Mouse (Mus musculus) cerebellum, adult 2 months (tissue): ENCODE data around the gene Vldlr. TPM values are rescaled to one million over a fixed set of nuclear protein-coding genes. Genes with fewer than 3 reads are reported as not detected.

ENCODE experiments used
- DNase-seq, 2 experiments: peaks; one replicate each; pipeline ENCODE4 v3.0.0; 2021
- H3K27ac ChIP-seq: fragments of 200-500 bp; 2 replicates; pipeline ENCODE4 v1.5.1; 2012; ENCODE audit warnings: low read length, control low read depth, inconsistent platforms; ENCODE audit not compliant: insufficient read depth
- H3K27me3 ChIP-seq: fragments of 200-500 bp; 2 replicates; pipeline ENCODE4 v1.6.1; 2012; ENCODE audit warnings: inconsistent platforms, mild to moderate bottlenecking, low read length, moderate library complexity; ENCODE audit not compliant: control insufficient read depth, insufficient read depth
- H3K4me1 ChIP-seq: fragments of 200-500 bp; 2 replicates; pipeline ENCODE4 v1.6.1; 2011; ENCODE audit warnings: low read length; ENCODE audit not compliant: control insufficient read depth, insufficient read depth
- H3K4me3 ChIP-seq: fragments of 200-500 bp; replicated peaks from 2 replicates; pipeline ENCODE3; 2011; ENCODE audit warnings: mild to moderate bottlenecking, low read depth, low read length, control low read depth; ENCODE audit not compliant: insufficient read depth
- CTCF ChIP-seq: fragments of 200-500 bp; IDR thresholded peaks from 2 replicates; pipeline ENCODE4 v1.5.1; 2011; ENCODE audit warnings: low read depth, mild to moderate bottlenecking, control low read depth, low read length, moderate library complexity, borderline replicate concordance; ENCODE audit not compliant: insufficient read depth
- POLR2A ChIP-seq: fragments of 200-500 bp; IDR thresholded peaks from 2 replicates; pipeline ENCODE4 v1.6.1; 2011; ENCODE audit warnings: low read length, control low read depth, borderline replicate concordance; ENCODE audit not compliant: insufficient read depth
- WGBS: fragments of 180-500 bp; shearing (Covaris S2); methylation state at CpG from one replicate; pipeline ENCODE4 v1.1.7; 2018; 5-methylcytosine and 5-hydroxymethylcytosine counted together
- polyA plus RNA-seq: library from polyadenylated mRNA; depleted of rRNA; stranded (reverse); fragments of >200 nt; gene quantifications from 2 replicates; pipeline ENCODE4 v1.2.3, GENCODE M21; 2012; rRNA removed

Vldlr gene
- 43.5 and 47.1 TPM in 2 replicates for polyA plus RNA-seq

DNA sequence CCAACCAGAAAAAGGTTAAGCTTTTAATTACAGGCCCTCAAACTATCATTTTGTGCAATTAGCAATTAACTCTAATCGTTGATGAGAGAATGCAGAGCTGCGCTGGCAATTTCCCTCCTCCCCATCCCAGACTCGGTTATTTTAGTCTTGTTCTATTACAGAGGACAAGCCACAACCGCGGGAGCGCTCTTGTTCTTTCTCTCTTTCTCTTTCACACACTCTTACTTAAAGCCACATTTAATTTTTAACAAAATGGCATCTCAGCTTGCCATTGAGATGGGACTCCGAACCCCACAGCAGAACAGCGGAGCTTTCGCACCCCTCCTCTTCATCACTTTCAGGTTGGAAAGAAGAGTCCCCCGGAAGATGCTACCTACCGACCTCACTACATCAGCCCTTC is at the start of gene Vldlr:
Vldlr (plus strand) TSS at position 167 of the 400 bp plus-strand sequence.
- TF ChIP-seq CTCF (no peak), POLR2A (no peak)
- peaks cover 6% of the 10 kb centered on the region; the same call in 1 of the 2 replicates for H3K4me1 ChIP-seq
- H3K27me3 ChIP-seq = no peaks in the 10 kb centered on the region
- peak within 1 kb of the TSS; percentile 94 for H3K27ac ChIP-seq
- 1% methylated on average over 11 of the region's 11 CpGs for WGBS
- H3K4me3 ChIP-seq = peak within 1 kb of the TSS; percentile 74
- no peak for DNase-seq

GRCm38 (mm10) chr19:27167601-27168319 is 48.5 kb upstream of the Vldlr start:
- H3K27me3 ChIP-seq = no peaks in the 10 kb centered on the region
- H3K4me3 ChIP-seq = no peak overlapping the region
- no peak for DNase-seq
- H3K4me1 ChIP-seq = no peaks in the 10 kb centered on the region
- WGBS = 86% methylated on average over 5 of the region's 5 CpGs
- no peak overlapping the region for H3K27ac ChIP-seq
- TF ChIP-seq CTCF (no peak), POLR2A (no peak)

DNA sequence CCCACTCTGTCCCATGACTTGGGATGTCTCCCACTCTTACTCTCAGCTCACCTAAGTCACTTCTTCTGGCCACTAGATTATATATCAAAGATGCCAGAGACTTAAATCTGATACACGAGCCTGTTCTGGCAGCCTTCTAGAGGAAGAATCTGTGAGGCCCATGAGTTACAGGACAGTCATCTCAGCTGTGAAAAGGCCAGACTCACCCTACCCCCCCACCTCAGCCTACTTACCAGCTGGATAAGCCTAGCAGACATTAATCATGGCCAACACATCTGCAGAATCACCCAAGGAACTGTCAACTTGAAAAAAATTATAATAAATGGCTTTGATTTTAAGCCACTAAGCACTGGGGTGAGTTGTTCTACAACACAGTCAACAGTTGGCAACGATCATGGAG is 42.4 kb upstream of the Vldlr start:
- no peak for TF ChIP-seq POLR2A
- no peak for TF ChIP-seq CTCF
- H3K27ac ChIP-seq = no peak overlapping the region
- no peaks in the 10 kb centered on the region for H3K4me1 ChIP-seq
- H3K4me3 ChIP-seq = no peak overlapping the region
- no peaks in the 10 kb centered on the region for H3K27me3 ChIP-seq
- 40% methylated on average over 2 of the region's 2 CpGs for WGBS
- no peak for DNase-seq

GRCm38 (mm10) chr19:27175617-27176016 is 40.7 kb upstream of the Vldlr start:
- Histone ChIP-seq H3K4me1 (no peaks in the 10 kb centered on the region), H3K27ac (no peak overlapping the region), H3K27me3 (no peaks in the 10 kb centered on the region), H3K4me3 (no peak overlapping the region)
- TF ChIP-seq CTCF (no peak), POLR2A (no peak)
- no peak for DNase-seq
- WGBS = 87% methylated on average over 1 of the region's 1 CpGs

GRCm38 (mm10) chr19:27176558-27176957 is 39.7 kb upstream of the Vldlr start:
- Histone ChIP-seq H3K4me1 (no peaks in the 10 kb centered on the region), H3K27me3 (no peaks in the 10 kb centered on the region), H3K4me3 (no peak overlapping the region), H3K27ac (no peak overlapping the region)
- DNase-seq = no peak
- TF ChIP-seq CTCF (no peak), POLR2A (no peak)
- WGBS = 90% methylated on average over 4 of the region's 4 CpGs

DNA sequence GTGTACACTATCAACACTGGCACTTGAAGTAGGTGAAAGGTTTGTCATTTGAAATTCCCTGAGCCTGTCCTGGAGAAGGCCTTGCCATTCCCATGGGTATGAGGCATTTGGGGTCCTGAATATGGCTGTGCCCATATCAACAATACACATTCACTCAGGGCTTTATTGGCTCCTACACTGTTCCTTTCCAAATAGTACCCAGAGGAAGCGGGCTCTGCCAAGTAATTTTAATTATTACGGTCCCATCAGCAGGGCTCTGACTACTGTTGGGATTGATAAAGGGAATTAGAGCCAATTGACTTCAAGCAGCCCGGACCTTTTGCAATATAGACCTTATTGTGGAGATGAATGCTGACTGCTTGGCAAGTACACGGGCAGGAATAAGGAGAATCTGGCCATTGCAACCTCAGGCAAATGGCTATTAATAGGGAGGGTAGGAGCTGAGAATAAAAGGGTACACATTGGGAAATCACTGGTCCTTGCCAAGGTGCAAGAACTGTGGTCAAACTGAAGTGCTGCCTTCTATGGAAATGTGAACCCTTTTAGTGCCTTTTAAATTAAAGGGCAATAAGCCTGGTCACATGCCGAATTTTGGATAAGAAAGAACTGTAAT is 38.0 kb upstream of the Vldlr start:
- Histone ChIP-seq H3K27ac (no peak overlapping the region), H3K4me3 (no peak overlapping the region), H3K4me1 (no peaks in the 10 kb centered on the region), H3K27me3 (no peaks in the 10 kb centered on the region)
- no peak for TF ChIP-seq POLR2A
- no peak for TF ChIP-seq CTCF
- no peak for DNase-seq
- 44% methylated on average over 5 of the region's 5 CpGs for WGBS

- WGBS = 66% methylated on average over 18 of the region's 18 CpGs
- Histone ChIP-seq H3K4me1 (no peaks in the 10 kb centered on the region), H3K27ac (no peak overlapping the region), H3K4me3 (no peak overlapping the region), H3K27me3 (no peaks in the 10 kb centered on the region)
- DNase-seq = peak in 1 of 2 experiments; percentile 7
- TF ChIP-seq POLR2A = no peak
- TF ChIP-seq CTCF = no peak
Measured at GRCm38 (mm10) chr19:27180351-27181122, 35.7 kb upstream of the Vldlr start.
